Mouse (Mus musculus) R1 (cell line): ENCODE data around the gene Ankrd63.

ENCODE experiments used
- DNase-seq: peaks from one replicate; pipeline ENCODE4 v3.0.0-alpha.2; 2018; ENCODE audit warnings: low read depth, low spot score

The Ankrd63 gene

DNA sequence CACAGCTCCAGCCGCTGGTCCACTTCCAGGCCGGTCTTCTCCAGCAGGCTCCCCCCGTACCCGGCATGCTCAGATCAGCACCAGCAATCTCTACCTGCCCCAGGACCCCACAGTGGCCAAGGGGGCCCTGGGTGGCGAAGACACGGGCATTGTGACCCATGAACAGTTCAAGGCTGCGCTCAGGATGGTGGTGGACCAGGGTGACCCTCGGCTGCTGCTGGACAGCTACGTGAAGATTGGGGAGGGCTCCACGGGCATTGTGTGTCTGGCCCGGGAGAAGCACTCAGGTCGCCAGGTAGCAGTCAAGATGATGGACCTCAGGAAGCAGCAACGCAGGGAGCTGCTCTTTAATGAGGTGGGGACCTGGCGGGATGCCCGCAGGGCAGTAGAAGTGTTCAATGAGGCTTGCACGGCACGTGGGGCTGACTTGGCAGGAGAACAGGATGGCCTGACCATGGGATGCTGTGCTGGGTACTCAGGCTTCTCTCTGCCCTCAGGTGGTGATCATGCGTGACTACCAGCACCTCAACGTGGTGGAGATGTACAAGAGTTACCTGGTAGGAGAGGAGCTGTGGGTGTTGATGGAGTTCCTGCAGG is 10.3 kb downstream of the Ankrd63 start:
- no peak for DNase-seq

DNA sequence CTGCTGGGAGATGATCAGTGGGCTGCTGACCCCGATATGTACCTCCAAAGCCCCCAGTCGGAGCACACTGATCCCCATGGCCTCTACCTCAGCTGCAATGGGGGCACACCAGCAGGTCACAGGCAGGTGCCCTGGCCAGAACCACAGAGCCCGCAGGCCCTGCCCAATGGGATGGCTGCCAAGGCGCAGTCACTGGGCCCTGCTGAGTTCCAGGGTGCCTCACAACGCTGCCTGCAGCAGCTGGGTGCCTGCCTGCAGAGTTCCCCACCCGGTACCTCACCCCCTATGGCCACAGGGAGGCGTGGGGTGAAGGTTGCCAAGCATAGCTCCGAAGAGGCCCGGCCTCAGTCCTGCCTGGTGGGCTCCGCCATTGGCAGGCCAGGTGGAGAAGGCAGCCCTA is 13.9 kb downstream of the Ankrd63 start:
- no peak for DNase-seq

DNA sequence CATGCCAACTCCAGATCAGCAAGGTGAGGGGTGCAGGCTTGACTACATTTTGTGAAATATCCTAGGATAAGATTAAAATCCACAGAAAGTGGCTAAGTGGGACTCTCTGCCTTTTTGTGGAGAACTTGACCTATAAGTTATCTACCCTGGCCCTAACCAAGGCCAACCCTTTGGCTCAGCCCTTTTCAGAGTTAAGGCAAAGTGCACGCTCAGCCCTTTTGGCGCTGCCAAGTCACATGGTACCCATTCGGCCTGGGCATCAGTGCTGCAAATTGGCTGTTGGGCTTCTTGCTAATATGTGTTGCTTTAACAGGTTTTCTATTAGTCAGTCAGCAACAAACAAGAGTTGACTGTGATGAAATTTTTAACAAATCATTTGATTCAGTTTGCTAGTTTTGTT is 16.0 kb downstream of the Ankrd63 start:
- no peak for DNase-seq

DNA sequence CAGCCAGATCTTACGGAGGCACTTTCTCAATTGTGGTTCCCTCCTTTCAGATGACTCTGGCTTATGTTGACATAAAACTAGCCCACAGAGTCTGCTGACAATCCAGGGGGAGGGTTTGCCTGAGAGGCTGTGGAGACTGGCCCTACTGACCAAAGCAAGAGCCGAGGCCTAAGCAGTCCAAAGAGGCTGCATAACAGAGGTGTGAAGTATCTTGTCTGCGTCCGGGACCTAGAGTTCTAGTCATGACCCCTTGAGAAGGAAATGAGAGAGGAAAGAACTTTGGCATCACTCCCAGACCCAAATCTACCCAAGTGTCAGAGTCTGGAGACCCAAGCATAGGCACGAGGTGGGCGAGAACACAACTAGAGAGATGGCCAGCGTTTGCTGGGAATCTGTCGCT is 17.1 kb downstream of the Ankrd63 start:
- no peak for DNase-seq

DNA sequence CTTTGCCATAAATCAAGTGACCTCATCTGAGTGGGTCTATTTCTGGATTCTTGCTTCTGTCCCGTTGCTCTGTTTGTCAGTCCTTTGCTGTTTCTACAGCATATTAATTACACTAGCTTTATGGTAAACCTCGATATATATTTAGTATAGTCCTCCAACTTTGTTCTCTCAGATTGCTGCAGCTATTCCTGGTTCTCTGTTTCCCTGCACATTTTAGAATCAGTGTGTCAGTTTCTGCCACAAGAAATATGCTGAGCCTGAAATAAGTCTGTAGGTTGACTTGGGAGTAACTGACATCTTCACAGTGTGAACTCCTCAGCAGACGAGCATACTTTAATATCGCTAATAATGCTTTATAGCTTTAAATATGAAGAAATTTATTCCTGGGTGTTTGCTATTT is 18.7 kb downstream of the Ankrd63 start:
- DNase-seq: no peak

DNA sequence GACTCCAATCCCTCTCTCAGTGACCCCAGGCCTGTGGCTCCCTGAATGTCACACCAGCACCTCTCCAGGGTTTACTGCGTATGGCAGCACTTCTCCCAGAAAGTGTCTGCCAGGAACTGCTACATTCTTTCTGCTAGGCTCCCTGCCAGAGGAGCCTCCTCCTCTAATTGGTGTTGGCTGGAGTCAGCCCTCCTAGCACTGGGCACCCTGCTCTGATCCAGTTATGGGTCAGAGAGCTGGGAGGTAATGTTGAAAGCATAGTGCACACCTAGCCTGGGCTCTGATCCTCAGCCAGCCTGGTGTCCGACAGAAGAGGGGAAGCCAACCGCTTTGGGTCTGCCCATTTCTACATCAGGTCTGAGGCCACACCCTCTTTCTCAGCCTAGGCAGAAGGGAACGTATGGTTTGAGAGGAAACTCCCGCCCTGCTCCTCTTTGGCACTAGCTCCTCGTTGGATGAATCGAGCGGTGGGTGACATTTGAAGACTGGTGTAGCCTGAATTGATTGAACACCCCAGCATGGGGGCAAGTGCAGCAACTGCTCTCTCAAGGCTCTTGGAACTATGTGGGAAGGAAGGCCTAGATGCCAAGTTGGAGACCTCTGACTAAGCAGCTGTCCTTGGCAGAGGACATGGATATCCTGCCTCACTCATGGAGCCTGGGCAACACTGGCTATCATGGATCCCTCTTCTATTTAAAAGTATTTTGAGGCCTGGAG is 21.1 kb downstream of the Ankrd63 start:
- no peak for DNase-seq

DNA sequence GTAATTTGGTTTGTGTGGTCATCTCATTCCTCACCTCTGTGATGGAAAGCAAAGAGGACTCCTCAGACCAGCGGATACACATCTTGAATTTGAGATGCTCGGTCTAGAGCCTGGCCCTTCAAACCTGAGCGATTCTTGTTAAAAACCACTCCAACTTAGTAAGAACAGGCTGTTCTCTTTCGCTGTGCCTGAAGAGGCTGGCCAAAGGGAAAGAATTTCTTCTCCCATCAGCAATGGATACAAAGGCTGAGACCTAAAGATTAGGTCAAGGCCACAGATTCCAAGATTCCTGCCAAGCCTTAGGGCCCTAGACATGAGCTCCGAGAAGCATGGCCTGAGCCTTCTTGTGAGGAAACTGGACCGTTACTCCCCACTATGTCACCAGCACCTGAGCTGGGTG is 22.8 kb downstream of the Ankrd63 start:
- DNase-seq: no peak

DNA sequence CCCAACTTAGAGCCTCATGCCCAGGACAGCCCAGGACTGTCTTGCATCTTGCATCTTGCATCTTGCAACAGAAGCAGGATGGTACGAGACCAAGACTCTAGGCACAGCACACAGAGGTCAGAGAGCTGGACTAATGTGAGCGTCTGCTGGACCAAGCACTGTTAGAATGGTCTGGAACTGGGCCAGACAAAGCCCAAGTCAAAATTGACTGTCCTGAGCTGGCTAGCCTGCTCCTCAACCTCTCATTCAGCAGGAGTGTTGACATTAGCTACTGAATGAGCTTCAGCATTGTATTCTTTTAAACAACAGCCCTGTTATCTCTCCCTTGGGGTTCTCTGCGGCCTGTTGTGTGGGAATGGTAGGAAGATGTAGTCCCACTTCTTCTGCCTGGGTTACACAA is 24.2 kb downstream of the Ankrd63 start:
- DNase-seq: no peak

DNA sequence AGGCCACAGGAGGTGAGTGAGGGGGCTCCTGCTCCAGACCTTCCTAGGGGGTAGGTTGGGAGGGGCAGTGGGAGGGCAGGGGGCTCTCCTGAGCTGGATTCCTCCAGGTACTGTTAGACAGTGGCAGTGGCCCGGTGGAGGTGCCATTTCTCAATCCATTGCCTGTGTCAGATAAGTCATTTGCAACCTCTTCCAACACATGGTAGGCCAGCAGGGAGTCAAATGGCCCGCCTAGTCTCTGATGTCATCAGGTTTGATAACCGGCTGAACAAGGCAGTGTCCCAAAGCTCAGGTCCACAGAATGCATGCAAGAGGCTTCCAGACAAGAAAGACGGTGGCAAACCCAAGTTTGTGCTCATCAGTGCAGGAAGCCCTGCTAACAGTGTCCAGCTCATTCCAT is 25.9 kb downstream of the Ankrd63 start:
- DNase-seq: peak; percentile 34

DNA sequence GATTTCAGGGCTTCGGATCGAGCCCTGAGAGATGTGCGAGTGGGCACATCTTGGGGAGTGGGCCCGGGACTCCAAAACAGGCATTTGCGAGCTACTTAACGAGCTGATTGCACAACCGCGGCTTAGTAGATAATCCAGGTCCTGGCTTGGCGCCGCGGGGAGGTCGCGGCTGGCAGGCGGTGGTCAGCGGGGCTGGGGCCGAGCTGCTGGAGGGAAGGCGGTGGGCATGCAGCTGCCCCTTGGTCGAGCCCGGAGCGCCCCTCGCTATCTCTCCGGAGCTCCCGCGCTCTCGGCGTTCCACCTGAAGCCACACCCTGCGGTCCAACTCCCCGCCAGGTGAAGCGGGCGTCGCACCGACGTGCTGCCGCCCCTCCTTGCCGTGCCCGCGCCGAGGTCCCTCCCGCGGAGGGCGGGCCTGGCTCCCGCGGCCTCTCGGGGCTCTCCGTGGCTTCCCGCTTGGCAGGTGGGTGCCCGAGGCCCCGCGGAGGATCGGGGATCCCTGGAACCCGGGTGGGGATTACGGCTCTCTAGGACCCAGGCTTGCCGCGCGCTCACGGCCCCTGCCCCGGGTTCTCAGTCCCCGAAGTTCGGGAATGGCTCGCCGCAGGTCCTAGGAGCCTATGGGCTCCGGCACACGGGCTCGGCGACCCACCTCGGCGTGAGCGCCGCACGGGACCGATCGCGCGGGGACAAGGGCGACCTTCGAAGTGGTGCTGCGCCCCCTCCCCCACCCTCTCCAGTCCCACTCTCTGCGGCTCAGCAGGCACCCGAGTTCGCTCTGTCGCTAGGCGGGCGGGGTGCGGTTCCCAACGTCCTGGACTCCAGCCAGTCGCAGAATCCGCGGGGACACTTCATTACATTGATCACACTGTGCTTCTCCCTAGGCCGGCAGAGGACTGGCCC is 26.7 kb downstream of the Ankrd63 start:
- peak; percentile 78 for DNase-seq

DNA sequence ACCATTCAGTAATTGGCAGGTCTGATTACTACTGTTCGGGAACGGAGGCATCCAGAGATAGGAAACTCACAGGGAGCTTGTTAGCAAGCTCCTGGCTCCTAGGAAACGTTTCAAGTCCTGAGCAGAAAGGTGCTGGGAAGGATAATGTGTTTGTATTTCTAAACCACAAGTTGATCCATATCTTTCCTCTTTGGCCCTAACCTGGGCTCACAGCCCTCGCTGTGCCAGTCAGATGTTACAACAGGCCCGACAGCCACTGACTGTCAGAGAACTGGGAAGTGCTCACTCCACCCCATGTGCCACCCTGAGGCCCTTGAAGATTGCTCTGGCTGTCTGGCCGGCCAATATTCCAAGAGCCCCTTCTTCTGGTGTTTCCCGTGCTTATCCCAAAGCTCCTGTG is 29.3 kb downstream of the Ankrd63 start:
- peak; percentile 54 for DNase-seq

DNA sequence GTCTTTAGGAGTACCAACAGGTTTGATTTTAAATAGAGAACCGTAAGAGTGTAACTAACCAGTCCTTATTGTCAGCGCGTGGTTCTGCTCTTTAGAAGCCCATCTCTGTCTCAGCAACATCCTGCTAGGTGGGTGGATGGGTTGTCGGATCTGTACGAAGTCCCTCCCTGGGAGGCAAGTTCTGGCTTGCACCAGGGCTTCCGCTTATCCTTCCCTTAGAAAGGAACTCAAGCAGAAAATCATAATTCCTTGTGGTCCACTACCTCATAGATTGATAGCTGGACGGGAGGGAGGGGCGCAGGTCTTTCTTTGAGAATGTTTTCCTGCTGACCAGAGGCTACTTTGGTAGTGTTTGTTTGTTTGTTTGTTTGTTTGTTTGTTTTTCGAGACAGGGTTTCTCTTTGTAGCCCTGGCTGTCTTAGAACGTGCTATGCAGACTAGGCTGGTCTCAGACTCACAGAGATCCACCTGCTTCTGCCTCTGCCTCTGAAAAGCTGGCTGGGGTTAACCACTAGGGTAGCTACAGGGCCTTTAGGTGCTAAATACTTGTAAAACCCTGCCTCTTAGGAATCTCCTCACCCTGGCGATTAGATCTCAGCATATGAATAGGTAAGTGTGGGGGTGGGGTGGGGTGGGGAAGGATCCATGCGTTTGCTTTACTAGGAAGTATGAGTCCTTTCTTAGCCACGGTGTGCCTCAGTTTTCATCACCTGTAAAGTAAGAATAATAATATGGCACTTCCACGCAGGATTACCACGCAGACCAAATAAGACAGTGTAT is 29.9 kb downstream of the Ankrd63 start:
- DNase-seq: peak; percentile 66

DNA sequence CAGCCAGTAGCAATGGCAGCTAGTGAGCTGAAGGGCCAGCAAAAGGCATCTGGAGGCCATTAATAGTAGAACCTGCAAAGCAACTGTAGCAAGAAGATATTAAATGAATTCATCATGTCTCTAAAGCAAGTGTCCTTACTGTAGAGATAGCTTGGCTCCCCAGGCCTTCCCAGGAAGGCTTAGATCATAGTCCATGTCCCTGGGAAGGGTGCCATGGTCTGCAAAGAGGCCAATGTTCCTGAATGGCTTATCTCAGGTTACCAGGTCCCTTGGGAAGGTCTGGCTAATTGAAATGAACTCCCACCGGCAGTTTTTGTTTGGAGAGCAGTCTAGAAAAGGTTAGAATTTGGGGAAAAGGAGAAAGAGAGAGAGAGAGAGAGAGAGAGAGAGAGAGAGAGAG is 32.0 kb downstream of the Ankrd63 start:
- no peak for DNase-seq

DNA sequence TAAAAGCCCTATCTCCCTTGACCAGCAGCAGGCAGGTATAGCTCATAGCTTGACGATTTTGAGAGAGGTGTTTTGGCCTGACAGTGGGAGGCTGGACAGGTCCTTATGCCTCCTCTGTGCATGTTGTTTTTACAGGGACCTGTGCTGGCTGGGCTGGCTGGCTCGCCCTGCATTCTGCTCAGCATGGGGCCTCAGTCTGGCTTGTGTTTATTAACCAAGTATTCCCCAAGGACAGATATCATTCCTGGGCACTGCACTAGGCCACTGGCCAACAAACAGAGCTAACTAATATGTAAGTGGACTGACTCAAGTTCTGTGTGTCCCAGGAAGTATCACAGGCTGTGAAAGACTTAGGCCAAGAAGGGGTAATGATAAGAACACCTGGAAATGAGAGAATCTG is 34.0 kb downstream of the Ankrd63 start:
- no peak for DNase-seq

DNA sequence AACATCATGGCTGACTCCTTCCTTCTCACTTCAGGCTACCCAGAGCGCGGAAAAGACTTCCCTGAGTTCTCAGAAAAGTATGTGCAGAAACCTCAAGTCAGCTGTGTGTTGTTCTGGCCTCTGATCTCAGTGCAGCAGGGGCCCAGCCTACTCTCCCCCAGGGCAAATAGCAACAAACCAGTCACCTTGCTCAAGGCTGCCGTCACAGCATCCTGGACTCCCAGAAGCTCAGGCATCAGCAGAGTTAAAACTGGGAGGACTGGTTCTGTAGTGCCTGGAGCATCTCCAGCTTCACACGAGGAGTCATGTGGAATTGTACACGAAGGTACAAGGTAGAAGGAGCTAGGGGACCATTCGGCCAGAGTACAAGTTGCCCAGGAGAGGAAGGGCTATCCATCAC is 34.5 kb downstream of the Ankrd63 start:
- DNase-seq: no peak

DNA sequence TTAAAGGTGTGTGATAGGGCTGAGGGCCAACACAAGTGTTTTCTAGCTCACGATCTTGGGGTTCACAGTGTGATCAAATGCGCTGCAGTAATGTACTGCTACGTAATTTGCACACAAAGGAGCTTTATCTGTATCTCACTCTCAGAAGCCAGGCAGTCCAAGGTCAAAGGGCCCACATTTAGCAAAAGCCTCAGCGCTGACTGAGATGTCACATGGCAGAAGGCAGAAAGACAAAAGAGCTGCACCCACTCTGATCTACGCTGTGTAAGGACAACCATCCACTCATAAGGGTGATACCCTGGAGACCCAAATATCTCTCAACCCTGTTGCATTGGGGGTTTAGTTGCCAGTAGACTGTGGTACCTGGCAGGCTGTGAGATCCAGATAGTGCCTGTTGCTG is 36.6 kb downstream of the Ankrd63 start:
- no peak for DNase-seq

DNA sequence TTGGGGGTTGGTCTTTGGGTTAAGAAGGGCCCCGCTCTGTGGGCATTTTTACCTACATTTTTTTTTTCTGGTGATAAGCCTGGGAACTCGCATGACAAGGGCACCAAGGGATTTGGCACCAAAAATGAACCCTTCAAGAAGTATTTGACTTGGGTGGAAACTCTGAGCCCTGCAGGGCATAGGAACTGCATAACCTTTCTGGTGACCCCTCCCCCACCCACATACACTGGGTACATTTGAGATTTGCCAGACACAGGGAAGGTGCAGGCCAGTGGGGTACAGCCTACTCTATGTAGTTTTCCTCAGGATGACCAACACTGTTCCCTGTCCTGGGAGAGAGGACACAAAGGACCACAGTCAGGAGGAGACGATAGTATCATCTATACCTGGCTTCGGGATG is 38.1 kb downstream of the Ankrd63 start:
- no peak for DNase-seq

DNA sequence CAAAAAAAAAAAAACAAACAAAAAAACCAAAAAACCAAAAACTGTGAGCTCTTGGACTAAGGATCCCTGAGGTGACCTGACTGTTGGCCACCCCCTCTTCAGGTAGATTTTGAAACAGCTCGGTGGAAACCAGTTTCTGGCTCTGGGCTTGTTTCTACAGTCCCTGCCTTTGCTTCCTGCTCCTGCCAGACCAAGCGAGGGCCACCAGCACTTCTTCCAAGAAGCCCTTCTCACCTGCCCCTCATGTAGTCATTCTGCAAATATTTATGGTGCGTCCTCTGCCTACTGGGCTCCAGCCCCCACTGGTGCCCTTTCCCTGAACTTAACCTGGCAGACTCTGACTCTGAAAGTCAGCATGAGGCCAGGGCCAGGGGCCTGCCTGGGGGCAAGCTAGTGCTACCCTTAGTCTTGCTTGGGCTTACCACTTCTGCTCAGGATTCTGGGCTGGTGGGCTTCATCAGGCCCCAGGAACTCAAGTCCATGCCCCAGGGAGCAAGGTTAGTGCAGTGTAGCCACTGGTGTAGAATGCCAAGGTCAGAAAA is 38.7 kb downstream of the Ankrd63 start:
- DNase-seq: no peak

DNA sequence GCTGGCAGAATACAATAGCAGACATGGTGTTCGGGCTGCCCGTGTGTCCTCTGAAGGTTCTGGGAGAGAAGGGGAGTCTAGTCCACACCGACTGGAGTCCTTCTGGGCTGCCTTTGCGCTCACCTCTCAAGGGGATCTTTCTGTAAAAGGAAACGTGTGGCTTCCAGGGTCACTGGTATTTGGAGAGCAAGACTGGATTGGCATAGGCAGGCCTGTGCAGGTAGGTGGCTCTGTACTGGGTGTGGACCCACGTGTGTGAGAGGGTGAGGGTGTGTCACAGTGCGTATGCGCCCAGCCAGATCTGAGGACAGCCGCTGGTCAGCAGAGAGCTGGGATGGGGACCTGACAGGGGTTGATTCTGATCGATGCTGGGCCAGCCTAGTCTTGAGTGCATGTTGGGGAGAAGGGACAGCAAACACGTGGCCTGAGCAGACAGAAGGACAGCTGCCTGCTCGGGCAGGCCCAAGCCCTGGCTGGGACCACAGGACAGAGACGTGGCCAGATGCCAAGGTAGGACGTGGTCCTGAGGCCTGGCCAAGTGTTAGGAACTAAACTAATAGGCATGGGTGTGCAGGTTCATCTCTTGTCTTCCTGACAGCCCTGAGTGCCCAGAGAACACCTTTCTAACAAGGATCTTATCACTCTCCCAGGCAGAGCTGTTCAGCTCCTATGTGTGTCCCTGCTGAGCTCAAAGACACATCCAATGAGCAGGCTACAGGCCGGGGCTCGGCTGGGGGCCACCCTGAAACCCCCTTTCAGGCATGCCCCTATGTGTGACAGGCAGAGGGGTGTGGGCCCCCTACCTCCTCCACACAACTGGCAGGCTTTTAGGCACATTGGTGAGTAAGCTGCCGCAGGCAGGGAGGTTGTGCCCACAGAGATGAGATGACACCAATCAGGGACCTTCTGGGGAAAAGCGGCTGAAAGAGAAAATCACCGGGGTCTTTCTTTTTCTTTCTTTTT is 39.7 kb downstream of the Ankrd63 start:
- DNase-seq: no peak
